8 mouse cellular contexts compared by ENCODE assay signal in genomic region chr1:60180784-60181221, GRCm38 (mm10). TPM values are rescaled to one million over a fixed set of nuclear protein-coding genes. Genes with fewer than 3 reads are reported as not detected.
DNase-seq lines count a peak whose midpoint lies in the region; ATAC-seq and TF ChIP-seq lines count a peak whose summit lies in the region.

No protein-coding gene starts in this region.

- peak overlapping the region; percentile 51 for H3K4me2 ChIP-seq in hindbrain, embryonic 12.5 days (replicated peaks)
- H3K4me2 ChIP-seq in liver, embryonic 16.5 days (ENCODE audit: low read depth, low read length): peak overlapping the region; percentile 96
- H3K4me2 ChIP-seq in stomach, postnatal 0 days (replicated peaks; ENCODE audit: low read depth): peak overlapping the region; percentile 60

- H3K4me3 ChIP-seq in G1E (ENCODE audit: low read depth, low read length): peak overlapping the region; percentile 88
- peak overlapping the region; percentile 93 for H3K4me3 ChIP-seq in brown adipose tissue, adult 24 weeks (ENCODE audit: insufficient read depth, low read depth, low read length)
- H3K4me3 ChIP-seq in hindbrain, embryonic 12.5 days: peak overlapping the region; percentile 84
- H3K4me3 ChIP-seq in liver, embryonic 16.5 days (ENCODE audit: low read depth, low read length): peak overlapping the region; percentile 91
- peak overlapping the region; percentile 98 for H3K4me3 ChIP-seq in stomach, postnatal 0 days (ENCODE audit: low read depth, low read length)

- peak overlapping the region; percentile 88 for H3K9ac ChIP-seq in hindbrain, embryonic 12.5 days
- peak overlapping the region; percentile 94 for H3K9ac ChIP-seq in liver, embryonic 16.5 days (ENCODE audit: low read depth, low read length)
- peak overlapping the region; percentile 96 for H3K9ac ChIP-seq in stomach, postnatal 0 days (ENCODE audit: low read length)

- no peak for TF ChIP-seq EP300 in stomach, postnatal 0 days (optimal IDR thresholded peaks at IDR 0.05)

- no peaks in the 10 kb centered on the region for H3K27me3 ChIP-seq in G1E (ENCODE audit: insufficient read depth, low read length)
- no peaks in the 10 kb centered on the region for H3K27me3 ChIP-seq in hindbrain, embryonic 12.5 days
- no peaks in the 10 kb centered on the region for H3K27me3 ChIP-seq in liver, embryonic 16.5 days (ENCODE audit: control insufficient read depth, insufficient read depth, low read depth, low read length)
- H3K27me3 ChIP-seq in stomach, postnatal 0 days (ENCODE audit: control insufficient read depth, insufficient read depth, low read length): no peaks in the 10 kb centered on the region

- TF ChIP-seq CTCF in G1E (IDR thresholded peaks at IDR 0.05; ENCODE audit: low read depth, low read length): no peak
- TF ChIP-seq CTCF in stomach, postnatal 0 days (IDR thresholded peaks at IDR 0.05; ENCODE audit: low read depth): no peak

- no peaks in the 10 kb centered on the region for H3K9me3 ChIP-seq in G1E (replicated peaks)
- H3K9me3 ChIP-seq in hindbrain, embryonic 12.5 days (replicated peaks): no peaks in the 10 kb centered on the region
- H3K9me3 ChIP-seq in liver, embryonic 16.5 days (replicated peaks; ENCODE audit: control insufficient read depth, low read length): no peaks in the 10 kb centered on the region
- H3K9me3 ChIP-seq in stomach, postnatal 0 days (ENCODE audit: control insufficient read depth, low read length): no peaks in the 10 kb centered on the region

- ATAC-seq in G1E (ENCODE audit: extremely low read depth, insufficient number of reproducible peaks, low FRiP score, poor library complexity, severe bottlenecking): no peak
- no peak; the same call in 1 of the 2 replicates for ATAC-seq in hindbrain, embryonic 12.5 days (ENCODE audit: low FRiP score)
- ATAC-seq in liver, embryonic 16.5 days (ENCODE audit: low read depth): no peak
- ATAC-seq in stomach, postnatal 0 days (ENCODE audit: low FRiP score, low TSS enrichment): peak; percentile 70

- H3K27ac ChIP-seq in brown adipose tissue, adult 24 weeks (replicated peaks; ENCODE audit: low read depth, low read length): peak overlapping the region; percentile 94
- H3K27ac ChIP-seq in hindbrain, embryonic 12.5 days: peak overlapping the region; percentile 97
- H3K27ac ChIP-seq in liver, embryonic 16.5 days (ENCODE audit: low read length): peak overlapping the region; percentile 84
- peak overlapping the region; percentile 97 for H3K27ac ChIP-seq in stomach, postnatal 0 days (replicated peaks)

- no peaks in the 10 kb centered on the region for H3K36me3 ChIP-seq in G1E (replicated peaks)
- no peaks in the 10 kb centered on the region for H3K36me3 ChIP-seq in hindbrain, embryonic 12.5 days
- H3K36me3 ChIP-seq in liver, embryonic 16.5 days (ENCODE audit: control insufficient read depth, insufficient read depth): no peaks in the 10 kb centered on the region
- no peaks in the 10 kb centered on the region for H3K36me3 ChIP-seq in stomach, postnatal 0 days (ENCODE audit: control insufficient read depth, insufficient read depth, low read length)

- peaks cover 31% of the 10 kb centered on the region for H3K4me1 ChIP-seq in G1E (ENCODE audit: insufficient read depth, low read depth, low read length)
- H3K4me1 ChIP-seq in brown adipose tissue, adult 24 weeks (ENCODE audit: control insufficient read depth, insufficient read depth, insufficient read length, low read length): no peaks in the 10 kb centered on the region
- peaks cover 8% of the 10 kb centered on the region; the same call in 1 of the 2 replicates for H3K4me1 ChIP-seq in hindbrain, embryonic 12.5 days
- peaks cover 5% of the 10 kb centered on the region for H3K4me1 ChIP-seq in liver, embryonic 16.5 days (ENCODE audit: control insufficient read depth, low read depth, low read length)
- no peaks in the 10 kb centered on the region for H3K4me1 ChIP-seq in stomach, postnatal 0 days (replicated peaks; ENCODE audit: control insufficient read depth, insufficient read depth)

- peak; percentile 9 for DNase-seq in left cerebral cortex, adult 11 months (ENCODE audit: low spot score)
- DNase-seq in left cerebral cortex, adult 9 months (ENCODE audit: low spot score in 2 of 2): no peak
- no peak for DNase-seq in G1E (ENCODE audit: low spot score)
- peak; percentile 75 for DNase-seq in stomach, postnatal 0 days (ENCODE audit: low spot score)
- no peak for DNase-seq in B cell, adult 2 months

- WGBS in hindbrain, embryonic 12.5 days: under 1% methylated on average over 30 of the region's 30 CpGs
- WGBS in liver, embryonic 16.5 days (ENCODE audit: insufficient replicate concordance): under 1% methylated on average over 27 of the region's 30 CpGs
- WGBS in stomach, postnatal 0 days: 0% methylated on average over 22 of the region's 30 CpGs

RNA-seq across cellular contexts. Expression of gene Nbeal1, which starts 0.4 kb away (rescaled TPM):
- total RNA-seq in G1E (2014; fragmentation: Nextera tagmentation) (41.0 and 49.3 TPM in 2 replicates), G1E (2017) (13.1 and 13.8 TPM in 2 replicates)
- polyA plus RNA-seq in G1E (2012): 0.17 and 0.33 TPM in 2 replicates
- 8.3 and 8.4 TPM in 2 replicates for polyA plus RNA-seq in brown adipose tissue, adult 24 weeks (2012; ENCODE audit: insufficient read depth, insufficient read length, missing spikeins)
- 13.8 and 15.4 TPM in 2 replicates for polyA plus RNA-seq in hindbrain, embryonic 12.5 days (2016; fragmentation: Nextera tagmentation; extraction: Ambion mirVana)
- 1.3 and 1.6 TPM in 2 replicates for polyA plus RNA-seq in liver, embryonic 16.5 days (2015; fragmentation: Nextera tagmentation; extraction: Ambion mirVana)
- polyA plus RNA-seq in stomach, postnatal 0 days (2015; fragmentation: Nextera tagmentation; extraction: Ambion mirVana): 4.7 and 5.0 TPM in 2 replicates

Comparison
In these comparisons a context has a peak if more than half of its experiments do, and no peak if none do; other contexts are left out.
1. DNase-seq: peak in left cerebral cortex, adult 11 months (single experiment) and stomach, postnatal 0 days (single experiment); none in left cerebral cortex, adult 9 months (0 of 2), G1E (single experiment) and B cell, adult 2 months (0 of 2).
2. Peak in every context shown above with its lines, with median percentiles within 50 percentile points of each other: H3K4me3 ChIP-seq, H3K27ac ChIP-seq, H3K4me2 ChIP-seq and H3K9ac ChIP-seq.